Mouse (Mus musculus) limb, embryonic 14.5 days (tissue): ENCODE data around the gene Tut7. TPM values are rescaled to one million over a fixed set of nuclear protein-coding genes. Genes with fewer than 3 reads are reported as not detected.

Source experiments
- ATAC-seq: fragments of 200-750 bp; cut with Nextera tagmentation; 2 replicates; pipeline ENCODE4 v1.8.0; 2017; ENCODE audit warnings: low read depth, moderate number of reproducible peaks, moderate TSS enrichment; ENCODE audit not compliant: low FRiP score
- DNase-seq: peaks from one replicate; pipeline ENCODE4 v3.0.0-alpha.2; 2015; ENCODE audit warnings: low spot score
- H3K27ac ChIP-seq: fragments of 300-500 bp; sonication (generic); replicated peaks from 2 replicates; pipeline ENCODE4 v1.5.1; 2014; ENCODE audit warnings: low read depth, mild to moderate bottlenecking, low read length, moderate library complexity, mixed read lengths
- H3K27me3 ChIP-seq: fragments of 300-500 bp; sonication (generic); 2 replicates; pipeline ENCODE4 v1.6.1; 2014; ENCODE audit warnings: low read length, mixed read lengths; ENCODE audit not compliant: control insufficient read depth, insufficient read depth
- H3K36me3 ChIP-seq: fragments of 300-500 bp; sonication (generic); 2 replicates; pipeline ENCODE4 v1.6.1; 2014; ENCODE audit warnings: mild to moderate bottlenecking, low read length, moderate library complexity, mixed read lengths; ENCODE audit not compliant: control insufficient read depth, insufficient read depth
- H3K4me1 ChIP-seq: fragments of 300-500 bp; sonication (generic); 2 replicates; pipeline ENCODE4 v1.6.1; 2014; ENCODE audit warnings: antibody characterized with exemption, low read length, mixed read lengths; ENCODE audit not compliant: control insufficient read depth, insufficient read depth
- H3K4me2 ChIP-seq: fragments of 300-500 bp; sonication (generic); replicated peaks from 2 replicates; pipeline ENCODE4 v1.6.1; 2014; ENCODE audit warnings: low read depth, mild to moderate bottlenecking, low read length, moderate library complexity; ENCODE audit not compliant: severe bottlenecking
- H3K4me3 ChIP-seq: fragments of 300-500 bp; sonication (generic); replicated peaks from 2 replicates; pipeline ENCODE4 v1.5.1; 2014; ENCODE audit warnings: low read length
- H3K9ac ChIP-seq: fragments of 300-500 bp; sonication (generic); 2 replicates; pipeline ENCODE4 v1.6.1; 2014; ENCODE audit warnings: mild to moderate bottlenecking, low read depth, low read length, moderate library complexity; ENCODE audit not compliant: severe bottlenecking
- H3K9me3 ChIP-seq: fragments of 300-500 bp; sonication (generic); 2 replicates; pipeline ENCODE4 v1.6.1; 2016; ENCODE audit warnings: low read length; ENCODE audit not compliant: control insufficient read depth
- POLR2A ChIP-seq: fragments of 200-500 bp; IDR thresholded peaks from 2 replicates; pipeline ENCODE4 v1.8.0; 2012; ENCODE audit warnings: inconsistent platforms, mild to moderate bottlenecking, moderate library complexity, borderline replicate concordance; ENCODE audit not compliant: insufficient read depth, insufficient read length; ENCODE audit errors: extremely low read depth
- WGBS: fragments of 180-500 bp; shearing (Covaris S2); extraction: QIAGEN DNeasy Blood & Tissue Kit; methylation state at CpG from one replicate; pipeline ENCODE4 v1.1.7; 2014; 5-methylcytosine and 5-hydroxymethylcytosine counted together
- polyA plus RNA-seq, 2 experiments: library from polyadenylated mRNA; depleted of rRNA in 1 of 2; stranded (reverse) in 1 of 2; unstranded in 1 of 2; fragments of >200 nt; fragmentation: Nextera tagmentation in 1 of 2; extraction: Ambion mirVana in 1 of 2; gene quantifications; 2 replicates each; pipeline versions ENCODE4 v1.2.1 to v1.2.3; 2012 to 2014

Gene Tut7
- polyA plus RNA-seq, 2 experiments: 39.9 to 45.9 TPM

DNA sequence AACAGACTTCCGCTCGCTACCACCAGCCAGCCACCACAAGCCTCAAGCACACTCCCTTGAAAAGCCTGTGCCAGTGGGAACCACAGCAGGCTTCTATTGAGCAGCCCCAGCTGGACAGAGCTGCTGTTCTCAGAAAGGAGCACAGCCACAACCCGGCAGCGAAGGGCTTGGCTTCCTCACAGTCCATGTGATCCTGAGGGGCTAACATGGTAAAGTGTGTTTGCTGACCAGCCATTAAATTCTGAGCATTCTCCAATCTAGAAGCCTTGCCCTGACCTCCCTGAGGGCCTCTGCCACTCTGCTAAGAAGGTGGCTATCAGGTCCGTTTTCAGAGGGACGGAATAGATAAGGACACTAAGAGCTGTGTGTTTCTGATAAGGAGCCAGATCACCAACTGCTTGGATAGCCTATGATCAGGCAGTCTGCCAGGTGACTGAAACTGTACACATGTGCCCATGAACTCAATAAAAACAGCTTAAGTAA lies 8.8 kb downstream of the Tut7 start:
- ATAC-seq: no peak
- 88% methylated on average over 6 of the region's 6 CpGs for WGBS
- no peak overlapping the region for H3K9ac ChIP-seq
- no peaks in the 10 kb centered on the region for H3K27me3 ChIP-seq
- peaks cover 80% of the 10 kb centered on the region for H3K36me3 ChIP-seq
- no peak overlapping the region for H3K4me3 ChIP-seq
- H3K27ac ChIP-seq: no peak overlapping the region
- TF ChIP-seq POLR2A: no peak
- H3K4me1 ChIP-seq: no peaks in the 10 kb centered on the region; the same call in 1 of the 2 replicates
- H3K9me3 ChIP-seq: no peaks in the 10 kb centered on the region
- no peak overlapping the region for H3K4me2 ChIP-seq
- no peak for DNase-seq

DNA sequence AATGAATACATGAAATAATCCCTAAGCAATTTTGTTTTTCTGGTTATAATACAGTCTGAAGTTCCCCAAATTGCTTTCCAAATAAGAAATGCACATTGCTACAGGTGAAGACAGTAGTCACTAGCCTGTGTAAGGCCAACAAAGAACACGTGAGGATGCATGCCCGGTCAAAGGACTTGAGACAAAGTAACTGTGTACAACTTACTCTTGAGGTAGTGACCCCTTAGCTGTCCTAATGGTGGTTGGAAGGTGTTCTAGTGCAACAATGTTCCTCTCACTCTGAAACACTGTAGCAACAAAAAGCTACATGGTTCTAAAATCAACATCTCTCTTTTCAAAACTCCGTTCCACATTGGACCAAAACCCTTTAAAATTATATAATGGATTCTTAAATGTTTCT lies 11.4 kb downstream of the Tut7 start:
- ATAC-seq: no peak
- no peak for DNase-seq
- peaks cover 93% of the 10 kb centered on the region for H3K36me3 ChIP-seq
- H3K4me3 ChIP-seq: no peak overlapping the region
- H3K27me3 ChIP-seq: no peaks in the 10 kb centered on the region
- no peak overlapping the region for H3K4me2 ChIP-seq
- H3K27ac ChIP-seq: no peak overlapping the region
- no peak overlapping the region for H3K9ac ChIP-seq
- TF ChIP-seq POLR2A: no peak
- no peaks in the 10 kb centered on the region for H3K4me1 ChIP-seq
- H3K9me3 ChIP-seq: no peaks in the 10 kb centered on the region
- 98% methylated on average over 3 of the region's 3 CpGs for WGBS

DNA sequence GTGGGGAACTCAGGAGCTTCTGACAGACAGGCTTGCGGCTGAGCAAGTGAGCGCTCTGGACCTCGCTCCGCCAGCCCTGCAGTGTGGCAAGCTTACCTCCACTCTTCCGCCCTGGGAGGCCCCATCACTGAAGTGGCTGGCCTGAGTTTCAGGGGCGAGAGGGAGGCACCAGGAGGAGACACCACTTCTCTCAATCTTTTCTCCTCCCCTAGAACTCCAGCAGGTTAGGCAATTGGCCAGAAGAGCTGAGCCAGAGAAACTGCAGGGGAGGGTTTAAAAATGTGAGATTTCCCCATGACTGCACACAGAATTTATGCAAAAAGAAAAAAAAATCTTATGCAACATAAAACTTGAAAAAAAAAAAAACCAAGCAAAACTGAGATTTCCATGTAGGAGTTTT lies 21.9 kb downstream of the Tut7 start:
- WGBS: 89% methylated on average over 6 of the region's 6 CpGs
- TF ChIP-seq POLR2A: no peak

DNA sequence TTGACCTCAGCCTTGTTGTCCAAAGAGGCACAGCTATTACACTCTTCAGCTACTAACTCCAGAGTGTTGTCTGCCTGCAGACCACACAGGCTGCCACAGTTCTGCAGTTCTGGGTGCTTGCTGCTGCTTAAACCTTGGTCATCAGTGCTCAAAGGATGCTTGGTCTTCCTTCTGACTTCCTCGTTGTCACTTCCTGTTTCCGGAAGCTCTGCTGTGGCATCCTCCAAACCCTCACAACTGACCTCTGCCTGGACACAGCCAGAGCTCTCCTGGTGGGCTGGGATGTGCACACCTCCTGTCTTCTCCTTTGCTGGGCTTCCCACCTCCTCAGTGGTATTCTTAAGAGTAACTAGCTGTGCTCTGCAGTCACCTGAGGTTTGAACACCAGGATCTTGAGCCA lies 22.9 kb downstream of the Tut7 start:
- no peaks in the 10 kb centered on the region for H3K9me3 ChIP-seq
- no peak overlapping the region for H3K4me3 ChIP-seq
- DNase-seq (no peak), ATAC-seq (no peak)
- H3K9ac ChIP-seq: no peak overlapping the region
- no peaks in the 10 kb centered on the region for H3K27me3 ChIP-seq
- H3K4me1 ChIP-seq: no peaks in the 10 kb centered on the region
- H3K27ac ChIP-seq: no peak overlapping the region
- H3K4me2 ChIP-seq: no peak overlapping the region
- no peak for TF ChIP-seq POLR2A
- peaks cover 99% of the 10 kb centered on the region for H3K36me3 ChIP-seq
- 91% methylated on average over 2 of the region's 2 CpGs for WGBS

More for the DNA sequence above, 21.9 kb downstream of the Tut7 start:
- Histone ChIP-seq H3K27me3 (no peaks in the 10 kb centered on the region), H3K9me3 (no peaks in the 10 kb centered on the region), H3K4me3 (no peak overlapping the region), H3K4me2 (no peak overlapping the region), H3K36me3 (peaks cover 99% of the 10 kb centered on the region), H3K9ac (no peak overlapping the region), H3K27ac (no peak overlapping the region), H3K4me1 (no peaks in the 10 kb centered on the region)
- DNase-seq: no peak
- no peak for ATAC-seq

DNA sequence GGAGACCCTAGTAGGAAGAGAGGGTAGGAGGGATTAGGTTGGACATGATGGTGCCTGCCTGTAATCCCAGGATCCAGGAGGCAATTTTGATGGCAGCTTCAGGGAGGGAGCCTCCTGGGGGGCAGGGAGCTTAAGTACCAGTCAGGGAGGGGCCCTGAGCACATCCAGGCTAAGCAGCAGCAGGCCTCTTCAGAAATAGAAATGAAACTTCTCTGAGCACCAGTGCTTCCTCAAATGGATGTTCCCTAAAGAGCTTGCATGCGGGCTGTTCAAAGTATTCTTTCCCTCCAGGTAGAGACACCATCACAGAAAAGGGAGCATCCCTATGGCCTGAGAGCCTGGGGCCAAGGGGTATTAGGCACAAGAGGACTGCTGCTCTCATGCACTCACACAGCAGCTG lies 24.6 kb downstream of the Tut7 start:
- ATAC-seq (no peak), DNase-seq (no peak)
- no peak overlapping the region for H3K4me3 ChIP-seq
- no peaks in the 10 kb centered on the region for H3K27me3 ChIP-seq
- no peak overlapping the region for H3K4me2 ChIP-seq
- no peaks in the 10 kb centered on the region for H3K9me3 ChIP-seq
- no peak overlapping the region for H3K9ac ChIP-seq
- 81% methylated on average over 1 of the region's 1 CpGs for WGBS
- H3K4me1 ChIP-seq: no peaks in the 10 kb centered on the region
- peaks cover 99% of the 10 kb centered on the region for H3K36me3 ChIP-seq
- H3K27ac ChIP-seq: no peak overlapping the region
- no peak for TF ChIP-seq POLR2A

DNA sequence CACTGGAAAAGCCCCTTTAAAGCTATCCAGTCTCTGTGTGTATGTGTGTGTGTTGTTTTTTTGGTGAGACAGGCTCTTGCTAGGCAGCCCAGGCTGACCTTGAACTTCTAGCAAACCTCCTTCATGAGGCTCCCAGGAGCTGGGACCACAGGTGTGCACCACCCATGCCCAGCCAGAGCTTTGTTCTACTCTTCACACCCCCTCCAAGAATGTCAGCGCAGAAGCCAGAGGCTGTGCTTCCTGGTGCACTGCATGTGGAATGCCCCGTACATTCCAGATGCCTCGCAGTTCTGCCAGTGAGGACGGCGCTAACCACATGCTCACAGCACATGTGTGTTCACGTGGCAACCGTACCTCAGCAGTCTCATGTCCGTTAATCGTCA lies 26.5 kb downstream of the Tut7 start:
- Histone ChIP-seq H3K4me3 (no peak overlapping the region), H3K4me1 (no peaks in the 10 kb centered on the region), H3K36me3 (peaks cover 99% of the 10 kb centered on the region), H3K27me3 (no peaks in the 10 kb centered on the region), H3K9me3 (no peaks in the 10 kb centered on the region), H3K9ac (no peak overlapping the region), H3K4me2 (no peak overlapping the region), H3K27ac (no peak overlapping the region)
- WGBS: 92% methylated on average over 9 of the region's 9 CpGs
- TF ChIP-seq POLR2A: no peak
- ATAC-seq: no peak
- DNase-seq: no peak
